Mouse (Mus musculus): ENCODE measurements around the gene Pde4d.

- TF ChIP-seq CTCF (IDR thresholded peaks at IDR 0.05; ENCODE audit: borderline replicate concordance, insufficient read depth, low read depth, low read length) (no peak), POLR2A (IDR thresholded peaks at IDR 0.05; ENCODE audit: borderline replicate concordance, insufficient read depth, low read length) (no peak)
These were observed 41.1 kb downstream of the Pde4d start for GRCm38 (mm10) chr13:108490872-108491271.
